Mouse (Mus musculus) embryonic stem cell, embryonic (primary cell): Measurements from ENCODE around the gene Lrpprc.

Experiments
- CTCF ChIA-PET, 4 experiments: fragments of 300-600 bp in 2 of 4; fragments of 350-600 bp in 2 of 4; sonication (Branson Sonifier 250); formaldehyde crosslinking; loops; one replicate each; lab custom pipeline; 2022; ENCODE audit warnings: inconsistent platforms in 2 of 4; lab: Charles Lee
- POLR2A ChIA-PET, 4 experiments: fragments of 300-600 bp in 2 of 4; fragments of 350-600 bp in 2 of 4; sonication (Branson Sonifier 250); formaldehyde crosslinking; loops; one replicate each; lab custom pipeline; 2022; ENCODE audit warnings: antibody characterized with exemption in 4 of 4, inconsistent platforms in 1 of 4; lab: Charles Lee

Lrpprc gene

DNA sequence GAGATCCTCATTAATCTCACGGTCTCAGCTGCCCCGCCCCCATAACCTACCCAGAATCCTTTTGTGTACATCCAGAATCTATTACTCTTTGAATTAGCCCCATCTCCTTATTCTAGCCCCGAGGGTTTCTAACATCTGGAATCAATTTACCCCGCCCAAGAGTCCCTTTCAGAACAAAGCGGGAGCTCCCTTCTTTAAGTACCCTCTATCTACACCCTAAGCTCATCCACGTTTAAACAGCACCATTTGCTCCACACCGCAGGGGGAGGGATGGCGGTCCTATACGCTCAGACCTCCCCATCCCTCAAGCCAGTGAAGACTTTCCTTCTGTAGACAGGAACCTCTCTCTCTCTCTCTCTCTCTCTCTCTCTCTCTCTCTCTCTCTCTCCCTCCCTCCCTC lies 53.9 kb downstream of the Lrpprc start:
- POLR2A ChIA-PET = interaction anchor here in 3 of 4 experiments (0.6 to 2.1 kb wide), 12 partner anchors 9 to 1040 kb away, joined by 3 to 10 read pairs (median 5); no protein-coding TSS in a partner anchor

DNA sequence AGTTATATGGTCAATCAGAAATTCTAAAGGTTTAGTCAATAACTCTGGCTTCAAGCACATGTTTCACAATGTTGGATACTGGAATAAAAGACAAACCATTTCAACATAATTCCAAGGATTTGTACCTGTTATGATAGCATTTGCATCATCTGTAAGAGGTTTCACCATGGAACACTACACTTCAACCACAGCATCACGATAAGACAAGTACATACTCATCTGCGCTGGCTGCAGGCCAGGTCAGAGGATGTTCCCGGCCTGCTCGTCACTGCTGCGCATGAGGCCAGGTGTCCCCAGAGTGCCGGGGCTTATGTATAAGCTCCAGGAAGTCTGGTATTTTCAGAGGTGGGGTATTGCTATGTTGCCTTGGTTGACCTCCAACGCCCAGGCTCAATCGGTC lies 58.0 kb downstream of the Lrpprc start:
- POLR2A ChIA-PET = interaction anchor here in 1 of 4 experiments (0.8 to 2.4 kb wide), 4 partner anchors 12 to 25 kb away, joined by 3 to 6 read pairs (median 4); no protein-coding TSS in a partner anchor
- CTCF ChIA-PET = no interaction called here

More for the DNA sequence above, 53.9 kb downstream of the Lrpprc start:
- CTCF ChIA-PET = interaction anchor here in 2 of 4 experiments (0.5 to 1.0 kb wide), 3 partner anchors 19 to 55 kb away, joined by 3 to 4 read pairs (median 3); no protein-coding TSS in a partner anchor

DNA sequence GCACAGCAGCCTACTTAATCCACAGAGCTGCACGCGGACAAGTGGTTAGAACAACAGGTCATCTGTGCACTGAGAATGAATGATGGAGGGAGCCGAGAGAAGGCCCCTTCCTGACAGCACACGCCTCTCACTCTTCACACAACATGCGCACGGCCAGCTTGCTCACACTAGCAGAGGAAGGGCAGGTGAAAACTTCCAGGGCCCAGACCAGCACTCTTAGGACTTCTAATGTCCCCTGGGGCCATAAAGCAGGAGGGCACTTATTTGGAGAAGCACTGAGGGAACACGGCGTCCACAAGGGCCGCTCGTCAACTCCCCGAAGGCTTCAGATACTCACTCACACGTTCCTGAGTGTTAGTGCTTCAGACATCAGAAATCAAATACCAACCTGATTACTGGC lies 59.2 kb downstream of the Lrpprc start:
- ChIA-PET CTCF (interaction anchor here in 1 of 4 experiments (0.6 kb wide), 1 partner anchor 902 kb away, joined by 5 read pairs; no protein-coding TSS in a partner anchor), POLR2A (interaction anchor here in 2 of 4 experiments (0.6 to 2.4 kb wide), 9 partner anchors 17 to 458 kb away, joined by 3 to 16 read pairs (median 4); no protein-coding TSS in a partner anchor)

DNA sequence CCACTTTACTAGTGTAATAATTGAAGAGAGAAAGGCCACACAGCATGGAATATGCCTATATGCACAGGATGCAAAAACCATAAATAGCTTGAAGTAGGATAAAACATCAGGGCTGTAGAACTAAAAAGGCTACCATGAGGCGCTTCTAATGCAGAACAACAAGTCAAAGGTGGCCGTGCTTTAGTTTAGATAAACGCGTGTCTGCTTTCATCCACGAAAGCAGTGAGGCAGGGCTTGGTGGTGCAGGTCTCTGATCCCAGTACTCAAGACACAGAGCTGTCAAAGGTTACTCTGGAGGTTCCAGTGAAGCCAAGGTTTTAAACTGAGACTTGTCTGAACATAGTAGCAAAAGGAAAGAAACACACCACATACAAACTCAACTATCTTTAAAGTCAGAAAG lies 61.4 kb downstream of the Lrpprc start:
- ChIA-PET POLR2A (interaction anchor here in 1 of 4 experiments (0.5 to 0.9 kb wide), 2 partner anchors 15 to 17 kb away, joined by 3 read pairs; no protein-coding TSS in a partner anchor), CTCF (interaction anchor here in 1 of 4 experiments (0.7 kb wide), 1 partner anchor 15 kb away, joined by 3 read pairs; no protein-coding TSS in a partner anchor)

DNA sequence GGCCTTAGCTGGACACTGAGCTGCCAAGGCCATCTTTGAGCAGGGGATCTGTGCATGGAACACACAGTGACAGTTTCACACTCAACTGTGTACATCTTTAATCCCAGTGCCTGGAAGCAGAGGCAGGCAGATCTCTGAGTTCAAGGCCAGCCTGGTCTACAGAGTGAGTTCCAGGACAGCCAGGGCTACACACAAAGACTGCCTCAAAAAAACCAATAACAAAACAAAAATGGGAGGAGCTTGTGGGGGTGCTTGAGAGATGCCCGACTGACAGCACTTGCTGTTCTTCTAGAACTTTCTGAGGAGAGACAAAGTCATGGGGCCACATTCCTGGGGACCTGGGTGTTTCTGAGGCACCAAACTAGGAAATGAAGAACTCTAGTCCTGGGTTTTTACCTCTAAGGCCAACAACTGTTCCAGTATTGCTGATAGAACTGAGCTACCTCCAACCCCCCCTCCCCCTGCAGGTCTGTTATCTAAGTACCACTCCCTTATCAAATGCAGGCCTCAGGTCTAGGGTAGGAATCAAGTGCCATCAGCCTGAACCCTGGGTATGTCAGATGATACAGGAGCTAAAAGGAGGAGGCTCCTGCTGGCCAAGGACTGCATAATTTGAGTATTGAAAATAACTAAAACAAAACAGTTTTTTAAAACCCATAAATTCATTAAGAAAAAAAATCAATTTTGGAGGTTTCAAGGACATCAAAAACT lies 62.2 kb downstream of the Lrpprc start:
- POLR2A ChIA-PET = interaction anchor here in 1 of 4 experiments (0.8 to 1.6 kb wide), 3 partner anchors 8 to 14 kb away, joined by 3 to 8 read pairs (median 3); no protein-coding TSS in a partner anchor
- CTCF ChIA-PET = interaction anchor here in 3 of 4 experiments (0.5 to 1.2 kb wide), 3 partner anchors 14 to 1427 kb away, joined by 3 to 4 read pairs (median 3); no protein-coding TSS in a partner anchor

DNA sequence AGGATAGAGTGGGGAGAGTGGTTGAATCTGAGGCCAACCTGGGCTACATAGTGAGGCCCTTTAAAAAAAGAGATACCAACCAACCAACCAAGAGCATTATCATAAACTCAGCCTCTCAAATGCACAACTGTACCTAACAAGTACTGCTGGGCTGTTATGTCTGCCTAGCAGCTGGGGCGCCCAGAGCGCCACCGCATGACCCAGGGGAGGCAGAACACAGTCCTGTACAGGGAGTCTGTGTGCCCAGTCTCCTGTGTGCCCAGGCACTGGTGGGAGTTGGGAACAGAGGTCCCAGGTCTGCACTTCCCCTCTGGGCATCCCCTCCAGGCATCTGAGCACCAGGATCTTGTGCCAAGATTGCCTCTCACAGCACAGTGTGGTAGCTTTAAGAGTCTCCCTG lies 65.4 kb downstream of the Lrpprc start:
- CTCF ChIA-PET = interaction anchor here in 2 of 4 experiments (0.6 to 0.7 kb wide), 2 partner anchors 10 to 11 kb away, joined by 3 to 5 read pairs; no protein-coding TSS in a partner anchor
- POLR2A ChIA-PET = interaction anchor here in 2 of 4 experiments (0.6 to 1.9 kb wide), 5 partner anchors 11 to 91 kb away, joined by 3 to 5 read pairs (median 4); no protein-coding TSS in a partner anchor

DNA sequence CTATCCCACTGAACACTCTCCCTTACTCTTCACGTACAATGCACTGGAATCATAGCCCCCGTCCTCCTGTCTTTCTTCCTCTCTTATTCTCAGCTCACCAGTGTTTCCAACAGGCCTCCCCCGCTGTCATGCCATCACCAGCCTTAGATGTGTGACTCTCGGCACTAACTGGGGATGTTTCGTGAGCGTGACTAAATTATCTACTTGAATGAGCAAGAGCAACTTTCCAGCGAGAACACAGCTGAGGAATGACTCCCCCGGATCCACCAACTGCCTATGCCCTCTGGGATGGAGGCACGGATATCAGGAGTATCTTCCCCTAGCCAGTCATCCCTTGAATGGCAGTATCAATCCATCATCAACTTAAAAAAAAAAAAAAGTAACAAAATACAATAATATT lies 66.6 kb downstream of the Lrpprc start:
- CTCF ChIA-PET = no interaction called here
- POLR2A ChIA-PET = interaction anchor here in 1 of 4 experiments (1.8 to 1.9 kb wide), 2 partner anchors 13 to 67 kb away, joined by 4 to 5 read pairs; no protein-coding TSS in a partner anchor

DNA sequence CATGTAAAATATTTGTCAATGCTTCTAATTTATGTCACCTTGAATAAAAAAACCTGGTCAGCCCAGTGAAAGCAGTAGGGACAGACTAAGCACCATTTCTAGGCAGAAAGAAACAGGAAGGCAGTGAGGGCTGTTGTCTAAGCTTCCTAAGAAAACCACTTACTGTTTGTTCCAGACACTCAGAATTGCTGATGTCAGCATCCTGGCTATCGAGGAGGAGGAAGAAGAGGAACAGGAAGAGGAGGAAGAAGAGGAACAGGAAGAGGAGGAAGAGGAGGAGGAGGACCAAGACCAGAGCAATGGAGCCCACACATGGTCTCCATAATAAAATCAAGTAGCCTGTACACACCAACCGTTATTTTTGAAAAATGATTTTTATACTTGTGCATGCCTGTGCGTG lies 71.5 kb downstream of the Lrpprc start:
- POLR2A ChIA-PET = interaction anchor here in 1 of 4 experiments (1.6 kb wide), 1 partner anchor 18 kb away, joined by 10 read pairs; no protein-coding TSS in a partner anchor

DNA sequence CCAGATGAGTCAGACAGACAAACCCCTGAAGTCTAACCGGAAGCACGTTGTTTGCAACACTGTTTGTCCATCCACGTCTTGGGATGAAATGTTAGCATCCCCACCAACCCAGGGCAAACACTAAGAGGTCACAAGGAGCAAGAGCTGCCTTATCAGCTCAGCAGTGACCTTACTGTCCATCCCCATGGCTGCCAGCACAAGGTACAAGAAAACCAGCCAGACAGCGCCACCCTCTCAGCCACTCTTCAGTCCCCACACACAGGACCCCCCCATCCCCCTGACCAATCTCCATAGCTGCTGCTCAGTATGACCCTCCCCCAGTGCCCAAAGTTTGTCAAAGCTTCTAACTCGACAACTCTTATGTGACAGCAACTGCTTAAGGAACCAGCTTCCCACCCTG lies 73.2 kb downstream of the Lrpprc start:
- ChIA-PET POLR2A (interaction anchor here in 1 of 4 experiments (0.5 to 2.5 kb wide), 8 partner anchors 8 to 247 kb away, joined by 3 to 8 read pairs (median 4); no protein-coding TSS in a partner anchor), CTCF (interaction anchor here in 1 of 4 experiments (1.2 kb wide), 1 partner anchor 19 kb away, joined by 4 read pairs; no protein-coding TSS in a partner anchor)

More for the DNA sequence above, 71.5 kb downstream of the Lrpprc start:
- CTCF ChIA-PET = interaction anchor here in 2 of 4 experiments (0.6 to 1.6 kb wide), 2 partner anchors 9 to 694 kb away, joined by 3 to 4 read pairs; no protein-coding TSS in a partner anchor

DNA sequence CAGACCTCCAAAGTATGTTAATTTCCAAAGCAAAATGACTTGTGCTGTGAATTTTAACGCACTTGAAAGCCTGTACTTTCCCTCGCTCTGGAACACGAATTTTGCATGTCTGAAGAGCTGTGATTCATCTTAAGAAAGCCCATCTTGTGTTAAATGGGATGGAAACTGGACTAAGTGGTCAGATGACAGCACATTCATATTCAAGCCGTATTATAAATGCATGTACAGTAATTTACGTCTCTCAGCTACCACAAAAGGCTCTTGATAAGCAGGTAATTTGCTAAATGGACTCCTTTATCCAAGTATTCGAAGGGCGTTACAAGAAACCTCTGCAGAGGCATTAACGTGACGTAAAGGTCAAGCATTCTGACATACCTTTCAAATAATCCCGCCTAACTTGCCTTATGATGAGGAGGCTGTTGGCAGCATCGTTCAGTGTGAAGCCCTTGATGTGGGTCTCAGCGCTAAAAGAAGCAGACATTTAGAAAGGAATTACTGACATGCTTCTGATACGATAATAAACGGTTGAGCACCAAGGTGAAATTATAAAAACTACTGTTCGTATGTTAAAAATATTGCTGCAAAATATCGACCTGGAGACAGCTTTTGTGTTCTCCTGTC lies 74.2 kb downstream of the Lrpprc start:
- POLR2A ChIA-PET = interaction anchor here in 1 of 4 experiments (0.9 to 2.5 kb wide), 4 partner anchors 7 to 446 kb away, joined by 3 to 8 read pairs (median 4); no protein-coding TSS in a partner anchor
- CTCF ChIA-PET = interaction anchor here in 1 of 4 experiments (0.6 kb wide), 1 partner anchor 473 kb away, joined by 3 read pairs; no protein-coding TSS in a partner anchor

DNA sequence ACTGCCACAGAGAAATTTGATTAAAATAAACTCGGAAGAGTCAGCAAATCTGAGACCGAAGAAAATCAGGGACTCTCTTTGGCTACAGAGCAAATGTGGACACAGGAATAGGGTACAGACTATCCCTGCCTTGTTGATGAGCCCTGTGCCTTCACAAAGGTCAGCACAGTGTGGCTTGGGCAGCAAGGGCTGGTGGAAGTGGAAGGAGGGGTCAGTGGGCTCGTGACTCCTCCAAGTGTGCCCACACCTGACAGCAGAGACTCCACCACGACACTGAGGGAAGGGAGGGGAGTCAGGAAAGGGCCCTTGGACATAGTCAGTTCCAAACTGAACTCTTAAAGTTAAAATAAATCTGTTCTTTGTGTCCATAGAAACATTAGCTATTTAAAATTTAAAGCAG lies 75.7 kb downstream of the Lrpprc start:
- ChIA-PET POLR2A (interaction anchor here in 2 of 4 experiments (0.9 to 2.3 kb wide), 5 partner anchors 10 to 76 kb away, joined by 3 to 8 read pairs (median 6); no protein-coding TSS in a partner anchor), CTCF (interaction anchor here in 2 of 4 experiments (0.6 to 1.1 kb wide), 3 partner anchors 10 to 14 kb away, joined by 3 to 5 read pairs (median 4); no protein-coding TSS in a partner anchor)

DNA sequence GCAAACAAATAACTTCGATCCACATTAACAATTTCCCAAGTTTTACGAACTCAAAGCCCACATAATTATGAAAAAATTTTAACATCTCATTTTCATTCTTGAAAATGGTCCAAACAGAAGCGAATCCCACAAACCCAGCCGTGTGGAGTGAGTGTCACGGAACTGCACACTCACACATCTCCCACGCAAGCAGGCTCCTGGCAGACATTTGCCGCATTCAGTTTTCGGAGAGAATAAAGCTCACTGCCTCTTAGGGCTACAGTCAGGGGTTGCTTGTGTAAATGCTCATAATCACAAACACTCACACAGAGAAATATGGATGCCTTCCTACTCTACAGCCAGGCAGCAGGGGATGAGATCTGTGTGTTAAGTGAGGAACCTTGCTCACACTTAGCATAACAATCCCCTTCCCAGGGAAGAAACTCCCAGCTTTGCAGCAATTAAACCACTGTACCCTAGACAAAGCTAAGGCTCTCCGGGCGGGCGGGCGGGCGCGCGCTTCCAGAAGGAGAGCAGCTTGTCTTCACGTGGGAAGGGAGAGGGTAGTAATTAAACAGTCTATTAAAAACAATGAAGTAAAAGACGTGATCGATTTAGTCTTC lies 76.9 kb downstream of the Lrpprc start:
- POLR2A ChIA-PET = interaction anchor here in 2 of 4 experiments (0.8 to 2.3 kb wide), 11 partner anchors 8 to 362 kb away, joined by 3 to 8 read pairs (median 4); no protein-coding TSS in a partner anchor
- CTCF ChIA-PET = interaction anchor here (0.5 to 1.1 kb wide), 8 partner anchors 12 to 906 kb away, joined by 3 to 4 read pairs (median 3); no protein-coding TSS in a partner anchor

DNA sequence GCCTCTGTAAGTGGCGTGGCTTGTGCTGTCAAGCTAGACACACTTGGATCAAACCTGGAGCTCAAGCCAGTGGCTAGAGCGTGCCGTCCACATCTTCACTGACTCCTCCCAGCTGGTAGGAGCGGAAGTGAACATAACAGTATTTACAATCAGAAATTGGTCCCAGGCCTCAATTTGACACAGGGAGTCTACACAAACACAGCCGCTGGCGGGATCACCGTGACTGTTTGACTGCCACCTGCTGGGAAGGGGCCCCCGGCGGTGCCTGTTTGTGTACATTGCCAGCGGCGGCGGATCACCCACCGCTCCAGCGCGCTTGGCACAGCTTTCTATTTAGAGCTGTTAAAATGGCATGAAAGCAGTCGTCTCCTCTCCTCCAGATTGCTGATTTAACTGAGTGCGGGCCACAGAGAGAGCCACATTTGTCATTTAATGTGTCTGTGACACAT lies 81.2 kb downstream of the Lrpprc start:
- ChIA-PET CTCF (interaction anchor here in 2 of 4 experiments (0.6 to 1.5 kb wide), 3 partner anchors 10 to 57 kb away, joined by 3 to 5 read pairs (median 4); no protein-coding TSS in a partner anchor), POLR2A (interaction anchor here in 2 of 4 experiments (0.6 to 2.4 kb wide), 6 partner anchors 8 to 60 kb away, joined by 3 to 10 read pairs (median 4); no protein-coding TSS in a partner anchor)

DNA sequence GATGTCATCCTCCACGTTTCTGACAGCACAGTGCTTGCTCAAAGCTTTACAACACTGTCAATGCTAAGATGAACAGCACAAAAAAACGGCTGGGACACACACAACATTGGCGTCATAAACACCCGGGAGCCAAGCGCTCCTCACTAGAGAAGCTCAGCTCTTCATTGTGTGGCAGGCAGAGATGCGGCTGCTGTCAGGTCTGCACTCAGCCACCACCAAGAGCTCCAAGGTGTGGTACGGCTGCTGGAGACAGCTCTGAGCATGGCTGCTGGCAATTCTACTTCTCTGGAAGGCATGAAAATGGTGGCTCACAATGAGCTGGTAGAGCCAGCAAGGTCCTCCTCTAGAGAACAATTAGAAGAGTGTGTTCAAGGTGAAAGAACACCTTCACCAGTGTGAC lies 81.8 kb downstream of the Lrpprc start:
- ChIA-PET POLR2A (interaction anchor here in 2 of 4 experiments (0.6 to 2.4 kb wide), 5 partner anchors 8 to 61 kb away, joined by 3 to 10 read pairs (median 4); no protein-coding TSS in a partner anchor), CTCF (interaction anchor here in 1 of 4 experiments (1.5 kb wide), 1 partner anchor 9 kb away, joined by 3 read pairs; no protein-coding TSS in a partner anchor)

DNA sequence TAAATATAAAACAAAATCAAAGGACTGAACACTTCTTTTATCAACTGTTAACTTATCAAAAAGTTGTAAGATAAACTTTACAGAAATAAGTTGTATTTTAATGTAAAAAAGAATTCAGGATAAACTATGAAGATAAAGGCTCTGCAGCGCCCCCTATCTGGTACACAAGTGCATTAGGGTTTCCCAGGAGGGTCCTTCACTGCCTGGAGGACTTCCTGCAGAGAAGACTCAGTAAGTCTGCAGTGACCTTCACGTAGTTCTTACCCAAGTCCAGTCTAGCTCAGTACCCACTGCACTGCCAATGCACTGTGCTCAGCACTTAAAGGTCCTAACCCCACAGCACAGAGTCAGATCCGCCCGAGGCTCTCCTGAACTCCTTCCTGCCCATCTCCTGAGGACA lies 83.2 kb downstream of the Lrpprc start:
- CTCF ChIA-PET = no interaction called here
- POLR2A ChIA-PET = interaction anchor here in 1 of 4 experiments (1.0 kb wide), 1 partner anchor 915 kb away, joined by 7 read pairs; no protein-coding TSS in a partner anchor

DNA sequence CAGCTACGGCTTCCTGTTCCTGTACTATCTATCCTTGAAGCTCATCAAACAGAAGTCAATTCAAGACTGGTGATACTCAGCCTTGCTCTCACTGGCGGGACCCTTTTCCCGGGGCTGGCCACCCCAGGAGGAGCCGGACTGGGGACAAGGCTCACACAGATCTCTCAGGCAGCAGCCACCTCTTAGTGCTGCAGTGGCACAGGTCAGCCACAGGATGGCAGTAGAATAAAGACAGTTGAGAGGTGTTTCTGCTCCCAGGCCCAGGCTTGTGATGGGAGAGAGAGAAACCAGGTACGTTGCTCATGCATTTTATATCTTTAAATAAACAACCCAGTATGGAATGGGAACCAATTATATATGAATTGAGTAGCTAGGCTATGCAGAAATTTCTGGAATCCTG lies 91.9 kb downstream of the Lrpprc start:
- ChIA-PET POLR2A (interaction anchor here in 2 of 4 experiments (0.5 to 2.2 kb wide), 4 partner anchors 10 to 223 kb away, joined by 3 to 10 read pairs (median 3); no protein-coding TSS in a partner anchor), CTCF (interaction anchor here in 2 of 4 experiments (0.6 to 2.0 kb wide), 3 partner anchors 491 to 715 kb away, joined by 3 to 5 read pairs (median 4); no protein-coding TSS in a partner anchor)
